In the genomic region with DNA sequence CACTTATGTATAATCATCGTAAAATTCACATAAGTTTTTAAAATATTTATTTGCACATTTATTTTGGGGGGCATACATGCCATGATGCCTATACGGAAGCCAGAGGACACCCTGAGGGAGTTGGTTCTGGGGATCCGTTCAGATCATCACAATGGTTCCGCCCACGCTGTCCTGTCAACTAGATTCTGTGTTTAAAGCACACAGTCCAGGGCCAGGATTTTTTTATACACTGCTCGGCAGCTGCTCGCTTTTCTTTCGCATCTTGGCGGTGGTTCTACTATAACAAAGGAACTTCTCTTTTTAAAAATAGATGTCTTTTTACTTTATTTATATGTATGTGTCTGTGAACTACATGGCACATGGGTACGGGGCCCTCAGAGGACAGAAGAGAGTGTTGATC, we compare ENCODE assay signal across 16 mouse cellular contexts. TPM values are rescaled to one million over a fixed set of nuclear protein-coding genes. Genes with fewer than 3 reads are reported as not detected.
"Had no signal": no experiment of that assay in that cellular context is flagged by ENCODE, and none has a peak within 500 bp of the region (broad histone marks: within the 10 kb centered on the region; RNA-seq: fewer than 3 reads in every experiment).

No protein-coding gene starts in this region.

- DNase-seq: kidney, adult 18-20 months; kidney, adult 9 months; kidney, postnatal 14 days; kidney, postnatal 4 days; layer of hippocampus, postnatal 36 days; liver; lung, adult 18-20 months; lung, postnatal 10 days; lung, postnatal 4 days; spleen, adult 18-20 months; thymus, postnatal 25 days had no signal

- ATAC-seq: inflammation-experienced regulatory T-cells, adult 6 months; intestine, embryonic 16.5 days; liver, embryonic 12.5 days; midbrain, embryonic 15.5 days had no signal

RNA-seq across cellular contexts. Expression of a gene that starts 16.5 kb away (rescaled TPM):
- total RNA-seq: monocyte, adult 5-6 weeks had no signal
